Mouse (Mus musculus): ENCODE data around the gene 9030612E09Rik.

9030612E09Rik gene

DNA sequence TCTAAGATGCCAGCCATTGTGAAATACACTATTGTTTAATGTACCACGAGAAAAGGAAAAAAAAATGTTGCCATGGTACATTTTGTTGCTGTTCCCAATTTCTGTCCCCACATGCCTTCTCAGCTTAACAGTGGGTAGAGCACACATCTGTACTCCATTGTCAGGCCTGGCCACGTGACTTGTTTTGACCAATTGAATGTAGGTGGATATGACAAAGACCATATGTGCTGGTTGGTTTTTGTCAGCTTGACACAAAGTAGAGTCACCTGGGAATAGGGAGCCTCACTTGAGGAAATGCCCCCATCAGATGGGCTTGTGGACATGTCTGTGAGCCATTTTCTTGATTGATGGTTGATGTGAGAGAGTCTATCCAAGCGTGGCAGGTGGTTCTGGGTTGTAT, 29.4 kb downstream of the 9030612E09Rik start:
- DNase-seq (ENCODE audit: low spot score) = no peak

DNA sequence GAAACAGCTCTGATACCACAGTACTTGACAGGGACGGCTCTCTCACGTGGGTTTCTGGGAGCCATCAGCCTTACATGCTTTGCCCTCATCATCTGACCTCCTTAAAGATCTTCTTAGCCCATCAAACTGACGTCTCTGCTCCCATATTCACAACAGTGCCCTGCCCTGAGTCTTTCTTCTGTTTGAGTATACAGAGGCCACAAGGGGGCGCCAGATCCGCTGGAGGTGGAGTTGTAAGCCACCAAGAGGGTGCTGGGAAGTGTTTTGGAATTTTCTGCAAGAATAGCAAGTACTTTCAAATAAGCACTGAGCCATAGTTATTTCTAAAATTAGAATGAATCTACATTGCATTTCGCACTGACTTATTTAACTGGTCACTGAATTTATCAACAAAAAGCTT, 37.4 kb downstream of the 9030612E09Rik start:
- DNase-seq (ENCODE audit: low spot score) = no peak

DNA sequence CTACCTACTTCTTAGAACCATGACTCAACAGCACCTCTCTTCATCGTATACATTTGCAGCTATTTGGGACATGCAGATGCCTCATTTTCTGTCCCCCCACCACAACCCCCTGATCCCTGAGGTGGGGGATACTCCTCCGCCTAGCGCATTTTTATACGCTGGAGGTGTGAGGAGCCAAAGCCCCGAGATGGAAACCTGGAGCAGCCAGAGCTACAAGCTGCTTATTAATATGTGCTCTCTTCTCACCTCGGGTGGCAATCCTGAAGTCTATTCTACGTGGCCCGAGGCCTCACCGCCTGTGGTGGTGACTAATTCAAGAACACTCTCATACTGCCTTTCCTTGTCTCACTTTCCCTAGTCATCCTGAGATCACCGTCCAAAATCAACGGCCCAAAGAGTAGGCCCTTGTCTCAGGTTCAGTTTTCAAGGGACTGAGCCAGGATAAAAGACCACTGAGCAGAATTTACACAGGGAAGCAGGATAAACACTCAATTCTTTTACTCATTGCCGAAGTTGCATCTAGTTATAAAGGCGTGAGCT, 42.9 kb downstream of the 9030612E09Rik start:
- DNase-seq (ENCODE audit: low spot score) = no peak

DNA sequence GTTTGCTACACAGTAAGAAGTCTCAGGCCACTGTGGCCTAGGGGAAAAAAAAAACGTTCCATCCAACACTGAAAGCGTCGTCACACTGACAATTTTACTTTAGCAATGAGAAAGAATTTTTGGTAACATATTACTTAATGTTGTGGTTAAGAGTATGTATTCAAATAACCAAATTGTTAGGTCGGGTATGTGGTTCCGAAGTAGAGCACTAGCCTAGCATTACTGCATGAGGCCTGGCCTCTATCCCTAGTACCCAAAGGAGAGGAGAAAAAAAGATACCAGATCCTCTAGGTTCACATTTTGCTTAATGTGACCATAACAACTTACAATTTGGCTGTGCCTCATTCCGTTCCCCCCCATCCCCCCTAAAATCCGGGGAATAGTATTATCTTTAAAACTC, 46.0 kb downstream of the 9030612E09Rik start:
- DNase-seq (ENCODE audit: low spot score) = no peak

DNA sequence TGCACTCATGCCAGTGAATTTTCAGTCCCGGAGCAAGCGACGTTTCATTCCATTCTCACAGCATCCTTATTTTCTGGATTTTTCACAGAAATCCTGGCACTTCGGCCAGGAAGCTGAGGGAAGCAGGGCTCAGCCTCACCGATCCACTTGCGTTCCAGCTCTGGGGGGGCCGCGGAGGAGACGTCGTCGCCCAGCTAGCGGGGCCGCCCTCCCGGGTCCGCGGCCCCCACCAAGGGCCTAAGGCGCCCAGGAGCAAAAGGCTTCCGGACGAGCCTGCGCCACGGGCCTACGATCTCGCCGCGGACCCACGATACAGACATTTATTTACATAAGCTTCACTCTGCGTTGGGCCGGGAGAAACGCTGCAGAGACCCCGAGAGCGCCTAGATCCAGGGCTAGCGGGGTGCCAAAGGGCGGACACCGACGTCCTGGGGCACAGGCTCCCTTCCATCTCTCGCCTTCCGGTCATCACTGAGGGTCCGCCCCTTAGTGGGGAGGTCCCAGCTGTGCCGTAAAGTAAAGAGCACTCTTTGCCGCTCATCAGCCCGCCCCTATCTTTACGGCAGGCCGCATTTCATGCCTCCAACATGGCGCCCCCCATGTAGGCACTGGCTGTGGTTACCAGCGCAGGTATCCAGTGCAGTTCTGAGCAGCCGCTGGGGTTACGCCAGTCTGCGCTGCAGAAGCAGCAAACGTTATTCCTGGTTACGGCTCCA, 46.6 kb downstream of the 9030612E09Rik start, which contains the start of gene Pdss2:
TSS of gene Pdss2 (plus strand) at position 577 of the 716 bp plus-strand sequence.
- peak; percentile 95 for DNase-seq (ENCODE audit: low spot score)

DNA sequence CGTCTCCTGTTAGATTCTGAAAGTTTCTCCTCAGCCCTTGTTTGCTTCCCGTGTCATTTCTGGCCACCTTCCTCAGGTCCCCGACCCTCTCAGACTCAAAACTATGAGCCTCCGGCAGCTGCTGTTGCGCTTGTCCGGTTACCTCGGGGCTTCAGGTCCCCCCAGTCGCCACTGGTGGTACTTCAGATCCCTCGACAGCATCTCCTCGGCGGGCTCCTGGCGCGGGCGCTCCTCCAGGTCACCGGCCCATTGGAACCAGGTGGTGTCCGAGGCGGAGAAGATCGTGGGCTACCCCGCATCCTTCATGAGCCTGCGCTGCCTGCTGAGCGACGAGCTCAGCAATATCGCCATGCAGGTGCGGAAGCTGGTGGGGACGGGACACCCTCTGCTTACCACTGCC, 47.2 kb downstream of the 9030612E09Rik start:
- DNase-seq (ENCODE audit: low spot score) = no peak

DNA sequence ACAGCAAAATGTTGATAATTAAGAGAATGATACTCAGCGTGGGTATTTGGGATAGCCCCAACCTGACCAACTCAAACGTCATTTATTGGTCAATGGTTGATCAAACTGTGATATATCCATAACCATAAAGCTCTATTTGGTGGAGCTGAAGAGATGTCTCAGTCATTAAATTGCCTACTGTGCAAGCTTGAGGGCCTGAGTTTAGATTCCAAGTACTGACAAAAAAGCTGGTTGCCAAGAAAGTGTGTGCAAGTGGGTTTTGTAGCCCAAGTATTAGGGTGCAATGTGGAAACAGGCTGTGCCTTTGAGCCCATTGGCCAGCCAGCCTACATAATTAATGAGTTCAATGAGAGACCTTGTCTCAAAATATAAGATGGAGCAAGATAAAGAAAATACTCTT, 48.9 kb downstream of the 9030612E09Rik start:
- no peak for DNase-seq (ENCODE audit: low spot score)
